Mouse (Mus musculus) liver, embryonic 14.5 days (tissue): ENCODE measurements around the gene Mup20. TPM values are rescaled to one million over a fixed set of nuclear protein-coding genes. Genes with fewer than 3 reads are reported as not detected.
"Not testable (repeated sequence)": the region's sequence is repeated elsewhere in the genome, so short reads cannot be mapped to it uniquely, and the experiment has no call there.

Source experiments
- ATAC-seq: fragments of 200-750 bp; cut with Nextera tagmentation; 2 replicates; pipeline ENCODE4 v1.8.0; 2017; ENCODE audit warnings: moderate number of reproducible peaks, mild to moderate bottlenecking, moderate library complexity; ENCODE audit not compliant: insufficient read depth
- DNase-seq, 3 experiments: peaks; one replicate each; pipeline ENCODE4 v3.0.0-alpha.2; 2012 to 2013; ENCODE audit warnings: low read depth in 3 of 3, low spot score in 3 of 3
- H3K27ac ChIP-seq: fragments of 300-500 bp; sonication (generic); 2 replicates; pipeline ENCODE4 v1.5.1; 2014; ENCODE audit warnings: moderate library complexity, mild to moderate bottlenecking, control low read depth, inconsistent platforms
- H3K27me3 ChIP-seq: fragments of 300-500 bp; sonication (generic); 2 replicates; pipeline ENCODE4 v1.6.1; 2014; ENCODE audit warnings: mild to moderate bottlenecking, low read length, moderate library complexity; ENCODE audit not compliant: control insufficient read depth, insufficient read depth
- H3K36me3 ChIP-seq: fragments of 300-500 bp; sonication (generic); replicated peaks from 2 replicates; pipeline ENCODE4 v1.6.1; 2014; ENCODE audit warnings: low read depth; ENCODE audit not compliant: control insufficient read depth, insufficient read depth
- H3K4me1 ChIP-seq, 2 experiments: fragments of 200-500 bp in 1 of 2; fragments of 300-500 bp in 1 of 2; sonication (generic) in 1 of 2; replicated peaks; 2 replicates each; pipeline ENCODE4 v1.6.1; 2012 to 2014; ENCODE audit warnings: antibody characterized with exemption in 1 of 2, inconsistent platforms in 1 of 2, low read length in 1 of 2; ENCODE audit not compliant: control insufficient read depth in 2 of 2, insufficient read depth in 2 of 2
- H3K4me2 ChIP-seq: fragments of 300-500 bp; sonication (generic); 2 replicates; pipeline ENCODE4 v1.6.1; 2014; ENCODE audit warnings: low read depth, mild to moderate bottlenecking, control low read depth, moderate library complexity
- H3K4me3 ChIP-seq, 2 experiments: fragments of 200-500 bp in 1 of 2; fragments of 300-500 bp in 1 of 2; sonication (generic) in 1 of 2; 2 replicates each; pipeline ENCODE4 v1.5.1; 2012 to 2014; ENCODE audit warnings: low read depth in 2 of 2, low read length in 2 of 2, mild to moderate bottlenecking in 2 of 2, control low read depth in 1 of 2, inconsistent platforms in 1 of 2, moderate library complexity in 1 of 2; ENCODE audit not compliant: insufficient read depth in 1 of 2
- H3K9ac ChIP-seq: fragments of 300-500 bp; sonication (generic); replicated peaks from 2 replicates; pipeline ENCODE4 v1.6.1; 2014; ENCODE audit warnings: mild to moderate bottlenecking, control low read depth, moderate library complexity
- H3K9me3 ChIP-seq: fragments of 300-500 bp; sonication (generic); 2 replicates; pipeline ENCODE4 v1.6.1; 2016; ENCODE audit warnings: low read length, mixed read lengths; ENCODE audit not compliant: control insufficient read depth
- CTCF ChIP-seq: IDR thresholded peaks from 2 replicates; pipeline ENCODE4 v1.5.1; 2016; ENCODE audit warnings: antibody characterized with exemption, low read depth, control low read depth
- EP300 ChIP-seq: IDR thresholded peaks from 2 replicates; pipeline ENCODE4 v1.6.1; 2016; ENCODE audit warnings: antibody characterized with exemption, low read depth
- WGBS: fragments of 180-500 bp; shearing (Covaris S2); extraction: QIAGEN DNeasy Blood & Tissue Kit; methylation state at CpG from one replicate; pipeline ENCODE4 v1.1.7; 2014; ENCODE audit not compliant: insufficient replicate concordance; 5-methylcytosine and 5-hydroxymethylcytosine counted together
- polyA plus RNA-seq, 2 experiments: library from polyadenylated mRNA; depleted of rRNA in 1 of 2; stranded (reverse) in 1 of 2; unstranded in 1 of 2; fragments of >200 nt; fragmentation: Nextera tagmentation in 1 of 2; extraction: Ambion mirVana in 1 of 2; gene quantifications; 2 replicates each; pipeline versions ENCODE4 v1.2.1 to v1.2.3; 2012 to 2014

Mup20 gene
- polyA plus RNA-seq (2012; rRNA removed) = not detected in 2 replicates
- polyA plus RNA-seq (2014; fragmentation: Nextera tagmentation; extraction: Ambion mirVana) = not detected in 2 replicates

DNA sequence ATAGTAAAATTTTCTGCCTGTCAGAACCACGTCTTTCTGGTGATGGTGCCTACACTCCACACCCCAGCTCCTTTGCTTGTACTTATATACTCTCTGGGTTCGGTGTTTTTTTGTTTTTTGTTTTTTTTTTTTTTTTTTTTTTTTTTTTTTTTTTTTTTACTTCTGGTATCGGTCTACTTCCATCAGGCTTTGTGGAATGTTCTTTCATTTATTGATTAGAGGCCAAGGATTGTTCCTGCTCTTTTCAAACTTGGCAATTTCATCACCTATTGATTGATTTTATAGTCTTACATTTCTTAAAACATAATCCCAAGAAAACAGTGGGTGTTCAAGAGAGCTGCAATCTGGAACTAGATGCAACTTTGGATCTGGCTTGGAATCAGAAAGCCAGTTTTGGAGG is at the start of gene Mup20:
Mup20 (minus strand) TSS at position 101 of the 400 bp plus-strand sequence.
- WGBS = 55% methylated on average over 2 of the region's 3 CpGs

DNA sequence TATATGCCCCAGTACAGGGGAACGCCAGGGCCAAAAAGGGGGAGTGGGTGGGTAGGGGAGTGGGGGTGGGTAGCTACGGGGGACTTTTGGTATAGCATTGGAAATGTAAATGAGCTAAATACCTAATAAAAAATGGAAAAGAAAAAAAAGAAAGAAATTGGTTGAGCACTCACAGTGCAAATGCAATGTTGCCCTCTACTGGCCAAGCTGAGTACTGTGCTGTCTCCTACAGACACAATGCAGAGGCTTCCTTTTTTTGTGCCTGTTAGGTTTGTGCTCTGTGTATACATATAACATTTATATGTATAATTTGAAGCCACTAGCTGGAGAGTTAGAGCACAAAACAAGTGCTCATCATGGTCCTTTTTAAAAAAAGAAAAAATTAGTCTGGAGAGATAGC is 49.4 kb upstream of the Mup20 start:
- not testable (repeated sequence) for H3K9ac ChIP-seq

More for the DNA sequence above, at the start of gene Mup20:
- not testable (repeated sequence) for ATAC-seq, H3K27ac ChIP-seq, H3K36me3 ChIP-seq, H3K9me3 ChIP-seq, H3K27me3 ChIP-seq, H3K9ac ChIP-seq, H3K4me2 ChIP-seq, H3K4me3 ChIP-seq, DNase-seq, H3K4me1 ChIP-seq

DNA sequence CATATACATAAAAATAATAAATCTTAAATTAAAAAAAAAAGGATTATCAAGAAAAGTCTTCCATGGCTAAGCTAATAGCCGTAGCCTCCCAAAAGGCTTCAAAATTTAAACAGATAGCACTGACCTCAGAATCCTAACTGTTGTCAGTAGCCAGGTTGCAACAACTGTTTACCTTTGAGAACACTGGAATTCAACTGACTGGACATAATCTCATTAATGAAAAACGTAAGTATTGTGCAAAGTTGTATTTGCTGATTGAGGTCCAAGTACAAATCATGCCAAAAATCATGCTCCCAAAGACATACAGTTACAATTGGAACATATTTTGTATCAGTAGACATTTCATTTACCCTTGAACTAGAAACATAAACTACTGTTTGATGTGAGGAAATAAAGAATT is 34.0 kb upstream of the Mup20 start:
- WGBS = 54% methylated on average over 2 of the region's 2 CpGs
- H3K4me1 ChIP-seq = no peaks in the 10 kb centered on the region
- ATAC-seq = no peak
- H3K9me3 ChIP-seq = no peaks in the 10 kb centered on the region
- no peak for TF ChIP-seq EP300
- TF ChIP-seq CTCF = no peak
- H3K27me3 ChIP-seq = no peaks in the 10 kb centered on the region
- no peaks in the 10 kb centered on the region for H3K36me3 ChIP-seq
- no peak overlapping the region for H3K9ac ChIP-seq
- no peak overlapping the region for H3K27ac ChIP-seq
- DNase-seq = no peak
- H3K4me3 ChIP-seq = no peak overlapping the region
- H3K4me2 ChIP-seq = no peak overlapping the region

More for the DNA sequence above, 49.4 kb upstream of the Mup20 start:
- not testable (repeated sequence) for H3K27ac ChIP-seq, H3K9me3 ChIP-seq, ATAC-seq, H3K4me3 ChIP-seq, H3K36me3 ChIP-seq, H3K27me3 ChIP-seq, DNase-seq, H3K4me1 ChIP-seq, H3K4me2 ChIP-seq
- TF ChIP-seq CTCF = peak; percentile 59
- WGBS = 50% methylated on average over 1 of the region's 2 CpGs

DNA sequence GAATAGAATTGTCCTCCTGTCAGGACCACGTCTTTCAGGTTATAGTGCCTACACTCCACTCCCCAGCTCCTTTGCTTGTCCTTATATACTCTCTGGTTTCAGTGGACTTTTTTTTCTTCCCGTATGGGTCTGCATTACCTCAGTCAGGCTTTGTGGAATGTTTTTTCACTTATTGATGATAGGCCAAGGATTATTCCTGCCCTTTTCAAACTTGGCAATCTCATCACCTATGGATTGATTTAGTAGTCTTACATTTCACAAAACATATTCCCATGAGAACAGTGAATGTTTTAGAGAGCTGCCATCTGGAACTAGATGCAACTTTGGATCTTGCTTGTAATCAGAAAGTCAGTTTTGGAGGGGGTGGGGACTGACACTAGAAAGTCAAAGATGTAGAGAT is 33.3 kb upstream of the Mup20 start, which contains the start of gene Mup3:
Mup3 (minus strand) TSS at position 102 of the 400 bp plus-strand sequence.
- no peak for DNase-seq
- no peak for TF ChIP-seq CTCF
- no peak for TF ChIP-seq EP300
- 50% methylated on average over 2 of the region's 2 CpGs for WGBS
- no peaks in the 10 kb centered on the region for H3K4me1 ChIP-seq
- no peak within 1 kb of the TSS for H3K27ac ChIP-seq
- no peak within 1 kb of the TSS for H3K9ac ChIP-seq
- H3K4me3 ChIP-seq = no peak within 1 kb of the TSS
- no peaks in the 10 kb centered on the region for H3K36me3 ChIP-seq
- H3K4me2 ChIP-seq = no peak within 1 kb of the TSS
- no peaks in the 10 kb centered on the region for H3K27me3 ChIP-seq
- ATAC-seq = no peak
- no peaks in the 10 kb centered on the region for H3K9me3 ChIP-seq

DNA sequence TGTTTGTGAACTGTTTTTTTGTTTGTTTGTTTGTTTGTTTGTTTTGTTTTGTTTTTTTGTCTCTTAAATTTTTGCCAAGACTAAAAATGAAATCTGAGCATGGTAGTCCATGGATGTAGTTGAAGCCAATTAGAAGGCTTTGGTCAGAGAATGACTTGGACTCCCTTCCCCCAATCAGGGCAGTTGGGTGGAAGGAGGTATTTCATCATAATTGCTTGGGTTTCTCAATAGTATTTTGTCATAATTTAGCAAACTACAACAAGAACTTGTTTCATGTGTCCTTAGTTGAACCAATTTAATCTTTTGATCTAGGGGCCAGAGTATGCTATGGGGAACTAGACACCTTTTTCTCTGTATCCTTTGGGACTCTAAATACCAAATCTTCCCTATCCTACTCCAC is 28.8 kb upstream of the Mup20 start:
- Histone ChIP-seq H3K27ac (no peak overlapping the region), H3K4me1 (no peaks in the 10 kb centered on the region), H3K9ac (no peak overlapping the region), H3K9me3 (no peaks in the 10 kb centered on the region), H3K4me3 (no peak overlapping the region), H3K27me3 (no peaks in the 10 kb centered on the region), H3K4me2 (no peak overlapping the region), H3K36me3 (no peaks in the 10 kb centered on the region)
- TF ChIP-seq CTCF (no peak), EP300 (no peak)
- ATAC-seq (no peak), DNase-seq (no peak)

DNA sequence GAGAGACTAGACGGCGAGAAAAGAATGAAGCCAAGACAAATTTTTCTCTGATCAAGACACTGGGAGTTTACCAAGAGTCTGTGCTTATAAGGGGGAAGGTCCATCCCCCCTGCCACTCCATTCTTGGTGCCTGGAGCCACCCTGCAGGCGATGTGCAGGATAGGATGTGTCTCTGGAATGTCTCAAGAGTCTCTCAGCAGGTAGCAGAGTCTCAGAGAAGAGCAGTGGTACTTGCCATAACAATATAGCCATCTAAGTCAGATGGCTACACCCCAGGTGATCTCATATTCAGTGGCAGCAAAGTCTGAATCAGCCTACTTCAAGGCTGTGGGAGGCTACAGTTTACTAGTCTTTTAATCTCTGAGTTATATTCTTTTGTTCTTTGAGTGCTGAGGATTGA is 21.2 kb upstream of the Mup20 start:
- TF ChIP-seq CTCF = no peak
- no peak for TF ChIP-seq EP300
- Histone ChIP-seq H3K36me3 (no peaks in the 10 kb centered on the region), H3K27ac (no peak overlapping the region), H3K4me3 (no peak overlapping the region), H3K4me1 (no peaks in the 10 kb centered on the region), H3K9ac (no peak overlapping the region), H3K4me2 (no peak overlapping the region), H3K9me3 (no peaks in the 10 kb centered on the region), H3K27me3 (no peaks in the 10 kb centered on the region)
- 46% methylated on average over 3 of the region's 3 CpGs for WGBS
- DNase-seq = no peak
- no peak for ATAC-seq

DNA sequence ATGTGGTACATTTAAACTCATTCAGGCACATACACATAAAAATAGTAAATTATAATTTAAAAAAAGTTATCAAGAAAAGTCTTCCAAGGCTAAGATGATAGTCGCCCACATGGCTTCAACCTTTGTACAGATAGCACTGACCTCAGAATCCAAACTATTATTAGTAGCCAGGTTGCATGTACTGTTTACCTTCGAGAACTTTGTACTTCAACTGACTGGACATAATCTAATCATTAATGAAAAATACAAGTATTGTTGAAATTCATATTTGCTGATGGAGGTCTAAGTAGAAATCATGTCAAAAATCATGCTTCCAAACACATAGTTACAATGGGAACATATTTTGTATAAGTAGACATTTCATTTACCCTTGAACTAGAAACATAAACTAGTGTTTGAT is 822 bp upstream of the Mup20 start:
- ATAC-seq = not testable (repeated sequence)

More for the DNA sequence above, 822 bp upstream of the Mup20 start:
- H3K4me2 ChIP-seq, H3K9ac ChIP-seq, H3K4me3 ChIP-seq, H3K9me3 ChIP-seq, H3K36me3 ChIP-seq, H3K4me1 ChIP-seq, H3K27me3 ChIP-seq, H3K27ac ChIP-seq, DNase-seq: not testable (repeated sequence)
- WGBS = 26% methylated on average over 2 of the region's 2 CpGs
